ENCODE assay signal across 23 mouse cellular contexts in genomic region chr15:103152371-103152770, GRCm38 (mm10). TPM values are rescaled to one million over a fixed set of nuclear protein-coding genes. Genes with fewer than 3 reads are reported as not detected.
DNase-seq lines count a peak whose midpoint lies in the region; ATAC-seq and TF ChIP-seq lines count a peak whose summit lies in the region.
"Had no signal": no experiment of that assay in that cellular context is flagged by ENCODE, and none has a peak within 500 bp of the region (broad histone marks: within the 10 kb centered on the region; RNA-seq: fewer than 3 reads in every experiment).

No protein-coding gene starts in this region.

- peaks cover 10% of the 10 kb centered on the region for H3K27me3 ChIP-seq in intestine, embryonic 15.5 days (replicated peaks)
- H3K27me3 ChIP-seq in intestine, embryonic 16.5 days (replicated peaks; ENCODE audit: control insufficient read depth, insufficient read depth, low read length) = peaks cover 13% of the 10 kb centered on the region
- peaks cover 9% of the 10 kb centered on the region for H3K27me3 ChIP-seq in lung, postnatal 0 days (replicated peaks; ENCODE audit: insufficient read depth, low read length)
- no peaks in the 10 kb centered on the region for H3K27me3 ChIP-seq in stomach, postnatal 0 days (ENCODE audit: control insufficient read depth, insufficient read depth, low read length)
- H3K27me3 ChIP-seq: hindbrain, embryonic 15.5 days had no signal

- H3K36me3 ChIP-seq in intestine, embryonic 15.5 days = no peaks in the 10 kb centered on the region
- peaks cover 4% of the 10 kb centered on the region; the same call in 1 of the 2 replicates for H3K36me3 ChIP-seq in intestine, embryonic 16.5 days (ENCODE audit: control insufficient read depth, insufficient read depth, low read length)
- peaks cover 4% of the 10 kb centered on the region; the same call in 1 of the 2 replicates for H3K36me3 ChIP-seq in lung, postnatal 0 days (ENCODE audit: insufficient read depth, low read length)
- no peaks in the 10 kb centered on the region for H3K36me3 ChIP-seq in stomach, postnatal 0 days (ENCODE audit: control insufficient read depth, insufficient read depth, low read length)
- H3K36me3 ChIP-seq: hindbrain, embryonic 15.5 days; midbrain, embryonic 12.5 days had no signal

- H3K4me1 ChIP-seq in intestine, embryonic 15.5 days (replicated peaks) = no peaks in the 10 kb centered on the region
- 0 out of 2 replicates have a peak, but pooled peaks cover 3% of the 10 kb centered on the region for H3K4me1 ChIP-seq in intestine, embryonic 16.5 days (ENCODE audit: control insufficient read depth, insufficient read depth, low read length)
- H3K4me1 ChIP-seq in lung, postnatal 0 days (ENCODE audit: insufficient read depth, low read depth, low read length) = no peaks in the 10 kb centered on the region
- no peaks in the 10 kb centered on the region for H3K4me1 ChIP-seq in stomach, postnatal 0 days (replicated peaks; ENCODE audit: control insufficient read depth, insufficient read depth)
- H3K4me1 ChIP-seq: liver, embryonic 15.5 days had no signal

- H3K27ac ChIP-seq in intestine, embryonic 15.5 days = no peak overlapping the region
- no peak overlapping the region for H3K27ac ChIP-seq in intestine, embryonic 16.5 days (ENCODE audit: low read length)
- no peak overlapping the region for H3K27ac ChIP-seq in lung, postnatal 0 days (ENCODE audit: low read length)
- no peak overlapping the region for H3K27ac ChIP-seq in stomach, postnatal 0 days (replicated peaks)
- H3K27ac ChIP-seq: heart, embryonic 10.5 days; hindbrain, embryonic 15.5 days; limb, embryonic 13.5 days; liver, embryonic 15.5 days; midbrain, embryonic 12.5 days; neural tube, embryonic 12.5 days had no signal

- H3K9ac ChIP-seq in intestine, embryonic 15.5 days = no peak overlapping the region
- no peak overlapping the region for H3K9ac ChIP-seq in intestine, embryonic 16.5 days (ENCODE audit: low read depth, low read length)
- H3K9ac ChIP-seq in lung, postnatal 0 days (replicated peaks; ENCODE audit: low read depth) = no peak overlapping the region
- no peak overlapping the region for H3K9ac ChIP-seq in stomach, postnatal 0 days (ENCODE audit: low read length)
- H3K9ac ChIP-seq: hindbrain, embryonic 15.5 days; limb, embryonic 13.5 days; liver, embryonic 15.5 days; midbrain, embryonic 12.5 days; neural tube, embryonic 12.5 days had no signal

- H3K9me3 ChIP-seq in intestine, embryonic 15.5 days = no peaks in the 10 kb centered on the region
- no peaks in the 10 kb centered on the region for H3K9me3 ChIP-seq in intestine, embryonic 16.5 days (ENCODE audit: control insufficient read depth, low read length)
- H3K9me3 ChIP-seq in lung, postnatal 0 days (ENCODE audit: low read length) = no peaks in the 10 kb centered on the region
- no peaks in the 10 kb centered on the region for H3K9me3 ChIP-seq in stomach, postnatal 0 days (ENCODE audit: control insufficient read depth, low read length)
- H3K9me3 ChIP-seq: heart, embryonic 10.5 days; hindbrain, embryonic 15.5 days; limb, embryonic 13.5 days; liver, embryonic 15.5 days; midbrain, embryonic 12.5 days; neural tube, embryonic 12.5 days had no signal

- WGBS in intestine, embryonic 15.5 days = 88% methylated on average over 3 of the region's 3 CpGs
- 95% methylated on average over 3 of the region's 3 CpGs for WGBS in intestine, embryonic 16.5 days
- 83% methylated on average over 3 of the region's 3 CpGs for WGBS in lung, postnatal 0 days
- WGBS in stomach, postnatal 0 days = 77% methylated on average over 3 of the region's 3 CpGs

- TF ChIP-seq EP300 in lung, postnatal 0 days (IDR thresholded peaks at IDR 0.05) = no peak
- no peak for TF ChIP-seq EP300 in stomach, postnatal 0 days (optimal IDR thresholded peaks at IDR 0.05)

- no peak for DNase-seq in lung, postnatal 0 days (ENCODE audit: low spot score)
- no peak for DNase-seq in lung, adult 18-20 months
- peak; percentile 44 for DNase-seq in induced T-regulatory cell, adult 2 months (ENCODE audit: low read depth)
- DNase-seq in stomach, postnatal 0 days (ENCODE audit: low spot score) = no peak
- DNase-seq in frontal cortex, postnatal 14 days (ENCODE audit: low spot score in 2 of 2) = no peak
- no peak for DNase-seq in layer of hippocampus, postnatal 10 days (ENCODE audit: low spot score in 2 of 2)
- DNase-seq: adrenal gland, postnatal 14 days; cerebellum, adult 9-10 months; gastrocnemius, postnatal 25 days; kidney, adult 11 months; kidney, postnatal 25 days; lung, postnatal 10 days; retina, postnatal 1 day; thymus, postnatal 25 days had no signal

- no peak for TF ChIP-seq CTCF in lung, postnatal 0 days (IDR thresholded peaks at IDR 0.05)
- TF ChIP-seq CTCF in stomach, postnatal 0 days (IDR thresholded peaks at IDR 0.05; ENCODE audit: low read depth) = no peak

- H3K4me2 ChIP-seq in intestine, embryonic 15.5 days (replicated peaks) = no peak overlapping the region
- no peak overlapping the region for H3K4me2 ChIP-seq in intestine, embryonic 16.5 days (ENCODE audit: low read depth, low read length)
- H3K4me2 ChIP-seq in lung, postnatal 0 days (replicated peaks; ENCODE audit: low read depth, low read length) = no peak overlapping the region
- no peak overlapping the region for H3K4me2 ChIP-seq in stomach, postnatal 0 days (replicated peaks; ENCODE audit: low read depth)
- H3K4me2 ChIP-seq: hindbrain, embryonic 15.5 days; limb, embryonic 13.5 days; liver, embryonic 15.5 days; midbrain, embryonic 12.5 days; neural tube, embryonic 12.5 days had no signal

- ATAC-seq in intestine, embryonic 15.5 days = 0 out of 2 replicates have a peak, but pooled peaks have one; percentile 18
- ATAC-seq in intestine, embryonic 16.5 days = no peak
- ATAC-seq in lung, postnatal 0 days = peak; percentile 35; the same call in 1 of the 2 replicates
- ATAC-seq in stomach, postnatal 0 days (ENCODE audit: low FRiP score, low TSS enrichment) = peak; percentile 54; the same call in 1 of the 2 replicates
- ATAC-seq: forebrain, embryonic 16.5 days had no signal

- no peak overlapping the region for H3K4me3 ChIP-seq in intestine, embryonic 15.5 days (replicated peaks)
- H3K4me3 ChIP-seq in intestine, embryonic 16.5 days (ENCODE audit: low read length) = no peak overlapping the region
- H3K4me3 ChIP-seq in lung, postnatal 0 days (ENCODE audit: low read depth, low read length) = no peak overlapping the region
- no peak overlapping the region for H3K4me3 ChIP-seq in stomach, postnatal 0 days (ENCODE audit: low read depth, low read length)
- H3K4me3 ChIP-seq: heart, embryonic 10.5 days; hindbrain, embryonic 15.5 days; limb, embryonic 13.5 days; liver, embryonic 15.5 days; midbrain, embryonic 12.5 days; neural tube, embryonic 12.5 days had no signal

RNA-seq across cellular contexts. Expression of gene Smug1, which starts 14.5 kb away (rescaled TPM):
- polyA plus RNA-seq in intestine, embryonic 15.5 days (2015; fragmentation: Nextera tagmentation; extraction: Ambion mirVana) = 17.8 and 18.2 TPM in 2 replicates
- 20.2 and 22.1 TPM in 2 replicates for polyA plus RNA-seq in intestine, embryonic 16.5 days (2015; fragmentation: Nextera tagmentation; extraction: Ambion mirVana)
- 10.5 and 12.2 TPM in 2 replicates for polyA plus RNA-seq in lung, postnatal 0 days (2015; fragmentation: Nextera tagmentation; extraction: Ambion mirVana)
- polyA plus RNA-seq in stomach, postnatal 0 days (2015; fragmentation: Nextera tagmentation; extraction: Ambion mirVana) = 10.6 and 11.2 TPM in 2 replicates
- total RNA-seq in layer of hippocampus, postnatal 10 days (2021) = 10 to 100 TPM; 15.1 to 17.4 TPM
